Mouse (Mus musculus): ENCODE data around the gene Olfr488. TPM values are rescaled to one million over a fixed set of nuclear protein-coding genes. Genes with fewer than 3 reads are reported as not detected.
"Not testable (repeated sequence)": the region's sequence is repeated elsewhere in the genome, so short reads cannot be mapped to it uniquely, and the experiment has no call there.

Gene Olfr488
- not detected in 2 replicates for total RNA-seq (2021)
- long read RNA-seq, result 0 reads

DNA sequence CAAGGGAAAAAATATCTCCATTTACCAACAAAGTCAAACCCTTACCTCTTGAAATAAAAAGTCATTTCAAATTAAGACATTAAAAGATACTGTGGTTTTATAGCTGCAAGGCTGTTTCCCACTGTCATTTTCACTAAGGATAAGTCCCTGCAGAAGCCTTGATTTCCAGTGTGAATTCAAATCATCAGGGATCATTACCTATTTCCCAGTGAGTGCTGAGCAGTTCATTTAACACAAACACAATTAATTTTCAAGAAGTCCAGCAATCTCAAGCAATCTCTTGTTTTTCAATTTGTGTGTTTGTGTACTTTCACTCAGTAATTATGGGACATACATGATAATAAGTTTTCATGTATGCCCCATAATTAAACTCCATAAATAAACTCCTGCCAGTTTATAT, at the start of gene Olfr488:
TSS of gene Olfr488 (minus strand) at position 101 of the 400 bp plus-strand sequence.
- DNase-seq, result no peak

DNA sequence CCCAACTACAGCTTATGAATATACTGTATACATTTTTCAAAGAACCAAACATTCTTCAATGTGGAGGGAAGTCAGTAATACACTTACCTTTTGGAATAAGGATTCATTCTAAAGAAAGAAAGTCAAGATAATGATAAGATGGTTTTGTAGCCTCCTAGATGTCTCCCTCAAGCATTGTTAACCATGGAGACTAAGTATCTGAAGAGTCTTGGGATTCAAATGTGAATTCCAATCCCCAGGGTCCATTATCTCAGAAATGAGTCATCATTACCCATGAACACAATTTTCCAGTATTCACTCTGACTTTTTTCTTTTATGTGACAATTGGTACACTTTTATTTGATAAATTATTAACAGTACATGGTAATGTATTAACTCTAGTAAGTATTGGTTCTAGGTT, 30.7 kb upstream of the Olfr488 start, which contains the start of gene Olfr490:
TSS of gene Olfr490 (minus strand) at position 101 of the 400 bp plus-strand sequence.
- DNase-seq, result no peak

DNA sequence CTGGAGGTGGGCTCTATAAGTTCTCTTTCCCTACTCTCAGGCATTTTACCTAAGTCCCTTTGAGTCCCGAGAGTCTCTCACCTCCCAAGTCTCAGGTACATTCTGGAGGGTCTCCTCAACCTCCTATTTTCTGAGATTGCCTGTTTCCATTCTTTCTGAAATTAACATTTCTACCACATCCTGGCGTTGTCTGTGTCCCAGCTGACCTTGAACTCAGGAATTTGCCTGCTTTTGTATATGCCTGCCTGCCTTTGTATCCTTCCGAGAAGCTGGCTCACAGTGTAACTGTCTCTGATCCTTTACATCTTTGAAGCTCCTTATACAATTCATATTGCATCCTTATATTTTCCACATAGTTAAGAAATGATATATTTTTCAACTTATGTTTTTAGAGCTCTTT, 24.6 kb downstream of the Olfr488 start:
- no peak for DNase-seq

DNA sequence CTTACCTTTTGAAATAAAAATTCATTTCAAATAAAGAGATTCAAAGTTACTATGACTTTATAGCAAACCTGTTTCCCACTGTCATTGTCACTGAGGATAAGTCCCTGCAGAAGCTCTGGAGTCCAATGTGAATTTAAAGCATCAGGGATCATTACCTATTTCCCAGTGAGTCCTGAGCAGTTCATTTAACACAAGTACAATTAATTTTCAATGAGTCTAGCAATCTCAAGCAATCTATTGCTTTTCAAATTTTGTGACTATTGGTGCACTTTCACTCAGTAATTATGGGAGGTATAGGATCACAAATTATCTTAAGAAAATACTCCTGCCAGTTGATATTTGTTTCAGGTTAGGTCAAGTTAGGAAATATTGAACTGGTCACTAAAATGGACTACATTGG, 43.6 kb downstream of the Olfr488 start, which contains the start of gene Olfr487:
TSS of gene Olfr487 (minus strand) at position 101 of the 400 bp plus-strand sequence.
- DNase-seq, result not testable (repeated sequence)

Other genes with a start within 250 kb of the Olfr488 start
- not detected in 2 replicates for gene Olfr478, start 224.4 kb downstream of the Olfr488 start, total RNA-seq (2021)
- gene Olfr479, start 207.7 kb downstream of the Olfr488 start, total RNA-seq (2021), result not detected in 2 replicates
- gene Olfr480, start 191.0 kb downstream of the Olfr488 start, total RNA-seq (2021), result not detected in 2 replicates
- not detected in 2 replicates for gene Olfr481, start 178.5 kb downstream of the Olfr488 start, total RNA-seq (2021)
- gene Olfr482, start 160.8 kb downstream of the Olfr488 start, total RNA-seq (2021), result 2.1 and 2.7 TPM in 2 replicates
- gene Olfr483, start 157.5 kb downstream of the Olfr488 start, total RNA-seq (2021), result not detected in 2 replicates
- gene Olfr484, start 130.9 kb downstream of the Olfr488 start, total RNA-seq (2021), result not detected in 2 replicates
- gene Olfr485, start 98.5 kb downstream of the Olfr488 start, total RNA-seq (2021), result not detected in 2 replicates
- gene Olfr486, start 85.6 kb downstream of the Olfr488 start, total RNA-seq (2021), result not detected in 2 replicates
- not detected in 2 replicates for gene Olfr487, start 43.7 kb downstream of the Olfr488 start, total RNA-seq (2021)
- not detected in 2 replicates for gene Olfr490, start 30.6 kb upstream of the Olfr488 start, total RNA-seq (2021)
- not detected in 2 replicates for gene Olfr491, start 55.1 kb upstream of the Olfr488 start, total RNA-seq (2021)
- gene Olfr492, start 65.3 kb upstream of the Olfr488 start, total RNA-seq (2021), result not detected in 2 replicates
- not detected in 2 replicates for gene Olfr493, start 88.6 kb upstream of the Olfr488 start, total RNA-seq (2021)
- not detected in 2 replicates for gene Olfr494, start 107.0 kb upstream of the Olfr488 start, total RNA-seq (2021)
- gene Olfr495, start 134.8 kb upstream of the Olfr488 start, total RNA-seq (2021), result not detected in 2 replicates
- not detected in 2 replicates for gene Olfr497, start 162.1 kb upstream of the Olfr488 start, total RNA-seq (2021)
- not detected in 2 replicates for gene Olfr498, start 207.0 kb upstream of the Olfr488 start, total RNA-seq (2021)